In genomic region chr2:70558843-70559451, GRCm38 (mm10) we compare ENCODE assay signal across 13 mouse cellular contexts. TPM values are rescaled to one million over a fixed set of nuclear protein-coding genes. Genes with fewer than 3 reads are reported as not detected.
DNase-seq lines count a peak whose midpoint lies in the region; ATAC-seq and TF ChIP-seq lines count a peak whose summit lies in the region.
"Had no signal": no experiment of that assay in that cellular context is flagged by ENCODE, and none has a peak within 500 bp of the region (broad histone marks: within the 10 kb centered on the region; RNA-seq: fewer than 3 reads in every experiment).

No protein-coding gene starts in this region.

- H3K4me2 ChIP-seq in hindbrain, embryonic 15.5 days, result peak overlapping the region; percentile 70
- H3K4me2 ChIP-seq: embryonic facial prominence, embryonic 13.5 days; limb, embryonic 13.5 days had no signal

- in situ Hi-C loops in ES-E14 (cut with MboI; ENCODE audit: low sequenced_read_pairs in 2 of 2, unreplicated experiment in 2 of 2), result loop anchor here in 1 of 2 experiments (25.0 kb wide), 1 partner anchor 422 kb away; no protein-coding TSS in a partner anchor

- DNase-seq in lung, postnatal 36 days, result peak; percentile 18
- no peak for DNase-seq in lung, postnatal 14 days
- no peak for DNase-seq in ES-E14 (ENCODE audit: low read depth, low spot score)
- peak; percentile 68 to 75 for DNase-seq in spleen, postnatal 36 days (ENCODE audit: low spot score in 2 of 2)
- DNase-seq in heart, adult 2 months, result no peak
- no peak for DNase-seq in yolk sac, embryonic 10.5 days (ENCODE audit: low spot score)

- no peak for TF ChIP-seq CTCF in heart, adult 2 months (IDR thresholded peaks at IDR 0.05)

- 7% methylated on average over 24 of the region's 24 CpGs for WGBS in hindbrain, embryonic 15.5 days
- 14% methylated on average over 24 of the region's 24 CpGs for WGBS in heart, adult 2 months

- no peak for ATAC-seq in hindbrain, embryonic 15.5 days (ENCODE audit: low FRiP score, low read depth)
- ATAC-seq: Patski had no signal

- no peaks in the 10 kb centered on the region for H3K79me2 ChIP-seq in heart, adult 2 months (replicated peaks; ENCODE audit: control insufficient read depth, insufficient read depth, low read length)

- no peaks in the 10 kb centered on the region for H3K9me3 ChIP-seq in ES-E14 (ENCODE audit: control insufficient read depth, insufficient read depth, low read depth, low read length)
- H3K9me3 ChIP-seq in hindbrain, embryonic 15.5 days, result no peaks in the 10 kb centered on the region
- H3K9me3 ChIP-seq: embryonic facial prominence, embryonic 13.5 days; limb, embryonic 13.5 days had no signal

- TF ChIP-seq EP300 in heart, adult 2 months (IDR thresholded peaks at IDR 0.05; ENCODE audit: insufficient read depth, low read depth, low read length), result no peak

- peak overlapping the region; percentile 15 to 21; a peak in 2 of 4 replicates for H3K4me3 ChIP-seq in ES-E14 (ENCODE audit: insufficient read depth in 1 of 2, low read depth in 1 of 2, low read length in 2 of 2, poor library complexity in 1 of 2, severe bottlenecking in 1 of 2)
- peak overlapping the region; percentile 36 for H3K4me3 ChIP-seq in hindbrain, embryonic 15.5 days
- H3K4me3 ChIP-seq in heart, adult 2 months, result no peak overlapping the region
- H3K4me3 ChIP-seq: embryonic facial prominence, embryonic 13.5 days; limb, embryonic 13.5 days had no signal

- intact Hi-C loops in heart, adult 2 months (cut with DNase I), result loop anchor here (1.0 to 10.0 kb wide), 3 partner anchors 284 to 432 kb away; no protein-coding TSS in a partner anchor

- H3K4me1 ChIP-seq in ES-E14 (ENCODE audit: control insufficient read depth in 2 of 2, insufficient read depth in 2 of 2, low read length in 2 of 2, poor library complexity in 1 of 2), result peaks cover 2 to 5% of the 10 kb centered on the region in 2 experiments
- H3K4me1 ChIP-seq in hindbrain, embryonic 15.5 days (replicated peaks), result peaks cover 31% of the 10 kb centered on the region
- H3K4me1 ChIP-seq in heart, adult 2 months (ENCODE audit: control insufficient read depth, insufficient read depth, low read length), result no peaks in the 10 kb centered on the region

- H3K36me3 ChIP-seq in ES-E14 (ENCODE audit: control insufficient read depth, insufficient read depth, low read length, poor library complexity, severe bottlenecking), result no peaks in the 10 kb centered on the region
- H3K36me3 ChIP-seq in hindbrain, embryonic 15.5 days, result no peaks in the 10 kb centered on the region
- H3K36me3 ChIP-seq in heart, adult 2 months (ENCODE audit: control insufficient read depth, insufficient read depth, low read length), result no peaks in the 10 kb centered on the region
- H3K36me3 ChIP-seq: embryonic facial prominence, embryonic 13.5 days; limb, embryonic 13.5 days had no signal

- peaks cover 25% of the 10 kb centered on the region for H3K27me3 ChIP-seq in hindbrain, embryonic 15.5 days
- peaks cover 15% of the 10 kb centered on the region for H3K27me3 ChIP-seq in heart, adult 2 months (ENCODE audit: control insufficient read depth, insufficient read depth, low read length)
- H3K27me3 ChIP-seq: Patski had no signal

- H3K27ac ChIP-seq in ES-E14 (ENCODE audit: insufficient read depth, low read depth, low read length, poor library complexity, severe bottlenecking), result no peak overlapping the region
- H3K27ac ChIP-seq in hindbrain, embryonic 15.5 days (replicated peaks), result peak overlapping the region; percentile 90
- H3K27ac ChIP-seq in heart, adult 2 months, result no peak overlapping the region
- H3K27ac ChIP-seq: embryonic facial prominence, embryonic 13.5 days; limb, embryonic 13.5 days had no signal

- no peak for TF ChIP-seq POLR2A in heart, adult 2 months (IDR thresholded peaks at IDR 0.05; ENCODE audit: insufficient read depth, low read depth, low read length)

- no peak overlapping the region for H3K9ac ChIP-seq in ES-E14 (ENCODE audit: insufficient read depth, low read depth, low read length, poor library complexity, severe bottlenecking)
- peak overlapping the region; percentile 29 for H3K9ac ChIP-seq in hindbrain, embryonic 15.5 days
- no peak overlapping the region for H3K9ac ChIP-seq in heart, adult 2 months (ENCODE audit: low read depth, low read length)
- H3K9ac ChIP-seq: embryonic facial prominence, embryonic 13.5 days; limb, embryonic 13.5 days had no signal

TF ChIP-seq in ES-E14, 5 proteins besides CTCF, POLR2A, EP300 and RAD21:
- TF ChIP-seq ZNF384 (IDR thresholded peaks at IDR 0.05; ENCODE audit: low read depth, low read length) (0 out of 2 replicates have a peak, but pooled peaks have one; percentile 24), HCFC1 (IDR thresholded peaks at IDR 0.05; ENCODE audit: borderline replicate concordance, insufficient read depth, low read length) (no peak), CHD2 (IDR thresholded peaks at IDR 0.05; ENCODE audit: low read depth, low read length) (no peak), MAFK (IDR thresholded peaks at IDR 0.05; ENCODE audit: insufficient read depth, low read depth, low read length) (no peak), ZC3H11A (IDR thresholded peaks at IDR 0.05; ENCODE audit: borderline replicate concordance, low read depth, low read length) (no peak)
TF ChIP-seq in ES-E14: peak in this region for 1.

RNA-seq across cellular contexts. Expression of gene Gad1, which starts 6.1 kb away (rescaled TPM):
- total RNA-seq in ES-E14 (2012; rRNA removed), result 1.0 and 3.1 TPM in 2 replicates
- 103 and 105 TPM in 2 replicates for polyA plus RNA-seq in hindbrain, embryonic 15.5 days (2015; fragmentation: Nextera tagmentation; extraction: Ambion mirVana)
- total RNA-seq in heart, adult 2 months (2021), result under 1 TPM; 0.23 to 0.45 TPM
- polyA plus RNA-seq in heart, adult 2 months (2012; rRNA removed), result 0.04 and 0.12 TPM in 2 replicates
- total RNA-seq: megakaryocyte, adult 5-6 weeks had no signal

RNA-seq across cellular contexts. Expression of gene Erich2, which starts 50.3 kb away (rescaled TPM):
- 0.26 TPM in 1 of 2 replicates, not detected in the other for total RNA-seq in ES-E14 (2012; rRNA removed)
- 2.9 and 3.0 TPM in 2 replicates for polyA plus RNA-seq in hindbrain, embryonic 15.5 days (2015; fragmentation: Nextera tagmentation; extraction: Ambion mirVana)
- not detected for total RNA-seq in heart, adult 2 months (2021)
- polyA plus RNA-seq in heart, adult 2 months (2012; rRNA removed), result 1.0 TPM in 1 of 2 replicates, not detected in the other
- total RNA-seq: gastrocnemius, postnatal 10 days; heart, postnatal 10 days; megakaryocyte, adult 5-6 weeks had no signal

Comparison
In these comparisons a context has a peak if more than half of its experiments do, and no peak if none do; other contexts are left out.
1. DNase-seq: peak in lung, postnatal 36 days (single experiment) and spleen, postnatal 36 days (2 of 2); none in lung, postnatal 14 days (single experiment), ES-E14 (single experiment), heart, adult 2 months (0 of 2) and yolk sac, embryonic 10.5 days (single experiment).